Comparison of ENCODE assay signal across 9 mouse cellular contexts in genomic region chr8:11755873-11756272, GRCm38 (mm10). TPM values are rescaled to one million over a fixed set of nuclear protein-coding genes. Genes with fewer than 3 reads are reported as not detected.
DNase-seq lines count a peak whose midpoint lies in the region; ATAC-seq and TF ChIP-seq lines count a peak whose summit lies in the region.
"Had no signal": no experiment of that assay in that cellular context is flagged by ENCODE, and none has a peak within 500 bp of the region (broad histone marks: within the 10 kb centered on the region; RNA-seq: fewer than 3 reads in every experiment).

No protein-coding gene starts in this region.

- peaks cover 41% of the 10 kb centered on the region for H3K4me1 ChIP-seq in heart, embryonic 12.5 days (replicated peaks)
- H3K4me1 ChIP-seq in embryonic facial prominence, embryonic 11.5 days (ENCODE audit: control insufficient read depth, insufficient read depth, low read length), result no peaks in the 10 kb centered on the region; the same call in 1 of the 2 replicates

- peaks cover 20% of the 10 kb centered on the region for H3K79me3 ChIP-seq in C2C12 (ENCODE audit: low read depth)

- DNase-seq in heart, adult 18-20 months, result peak; percentile 74 to 86
- peak; percentile 86 for DNase-seq in adrenal gland, postnatal 14 days
- peak; percentile 76 for DNase-seq in embryonic facial prominence, embryonic 11.5 days (ENCODE audit: low spot score)
- peak; percentile 89 for DNase-seq in kidney, adult 9 months
- DNase-seq in lung, postnatal 10 days, result peak; percentile 85
- peak; percentile 27 to 66 for DNase-seq in spleen, postnatal 14 days (ENCODE audit: low spot score in 2 of 2)

- H3K4me3 ChIP-seq in heart, embryonic 12.5 days, result no peak overlapping the region
- H3K4me3 ChIP-seq in C2C12 (ENCODE audit: insufficient read depth, poor library complexity, severe bottlenecking), result no peak overlapping the region
- H3K4me3 ChIP-seq in embryonic facial prominence, embryonic 11.5 days (ENCODE audit: low read depth, low read length), result no peak overlapping the region
- H3K4me3 ChIP-seq: limb, embryonic 15.5 days had no signal

- H3K27ac ChIP-seq in heart, embryonic 12.5 days (ENCODE audit: poor library complexity, severe bottlenecking), result no peak overlapping the region
- no peak overlapping the region for H3K27ac ChIP-seq in embryonic facial prominence, embryonic 11.5 days (replicated peaks; ENCODE audit: low read depth, low read length)
- H3K27ac ChIP-seq: limb, embryonic 15.5 days had no signal

- no peaks in the 10 kb centered on the region for H3K36me3 ChIP-seq in heart, embryonic 12.5 days
- H3K36me3 ChIP-seq in C2C12 (ENCODE audit: control insufficient read depth, insufficient read depth), result no peaks in the 10 kb centered on the region
- no peaks in the 10 kb centered on the region for H3K36me3 ChIP-seq in embryonic facial prominence, embryonic 11.5 days (replicated peaks; ENCODE audit: control insufficient read depth, insufficient read depth, low read depth, low read length)
- H3K36me3 ChIP-seq: limb, embryonic 15.5 days had no signal

- no peak overlapping the region for H3K4me2 ChIP-seq in heart, embryonic 12.5 days
- no peak overlapping the region for H3K4me2 ChIP-seq in embryonic facial prominence, embryonic 11.5 days (ENCODE audit: low read depth, low read length)
- H3K4me2 ChIP-seq: limb, embryonic 15.5 days had no signal

- no peaks in the 10 kb centered on the region for H3K9me3 ChIP-seq in heart, embryonic 12.5 days (replicated peaks)
- no peaks in the 10 kb centered on the region for H3K9me3 ChIP-seq in embryonic facial prominence, embryonic 11.5 days (replicated peaks; ENCODE audit: control insufficient read depth, low read length)
- H3K9me3 ChIP-seq: limb, embryonic 15.5 days had no signal

- no peaks in the 10 kb centered on the region for H3K27me3 ChIP-seq in heart, embryonic 12.5 days (replicated peaks)
- H3K27me3 ChIP-seq in C2C12 (ENCODE audit: control insufficient read depth, insufficient read depth, insufficient read length), result peaks cover 26% of the 10 kb centered on the region
- H3K27me3 ChIP-seq in embryonic facial prominence, embryonic 11.5 days (ENCODE audit: control insufficient read depth, insufficient read depth, low read length), result no peaks in the 10 kb centered on the region
- H3K27me3 ChIP-seq: limb, embryonic 15.5 days had no signal

- H3K9ac ChIP-seq in heart, embryonic 12.5 days, result no peak overlapping the region
- H3K9ac ChIP-seq in embryonic facial prominence, embryonic 11.5 days (replicated peaks; ENCODE audit: low read length), result no peak overlapping the region
- H3K9ac ChIP-seq: limb, embryonic 15.5 days had no signal

- peaks cover 25% of the 10 kb centered on the region for H3K79me2 ChIP-seq in C2C12 (ENCODE audit: control insufficient read depth, insufficient read depth)

- no peak overlapping the region for H3ac ChIP-seq in C2C12 (ENCODE audit: control insufficient read depth, insufficient read length, low read depth)

- 17% methylated on average over 5 of the region's 5 CpGs for WGBS in heart, embryonic 12.5 days
- WGBS in embryonic facial prominence, embryonic 11.5 days, result 16% methylated on average over 5 of the region's 5 CpGs

- ATAC-seq in heart, embryonic 12.5 days (ENCODE audit: insufficient number of reproducible peaks, low FRiP score), result no peak
- no peak for ATAC-seq in embryonic facial prominence, embryonic 11.5 days (replicated peaks; ENCODE audit: insufficient number of reproducible peaks, low FRiP score, low TSS enrichment, low read depth)

- no peak for TF ChIP-seq CTCF in C2C12 (IDR thresholded peaks at IDR 0.05; ENCODE audit: control insufficient read depth, insufficient read depth, insufficient read length)

TF ChIP-seq in C2C12, 6 proteins besides CTCF, POLR2A, EP300 and RAD21:
- no peak for TF ChIP-seq MYOD1 (IDR thresholded peaks at IDR 0.05; ENCODE audit: control insufficient read depth, insufficient read length, low read depth)
- no peak for TF ChIP-seq FOSL1 (IDR thresholded peaks at IDR 0.05; ENCODE audit: insufficient read depth, low read length, poor library complexity, severe bottlenecking)
- no peak for TF ChIP-seq MAX (IDR thresholded peaks at IDR 0.05)
- TF ChIP-seq USF1 (IDR thresholded peaks at IDR 0.05; ENCODE audit: low read depth), result peak; percentile 74
- TF ChIP-seq MYOG (IDR thresholded peaks at IDR 0.05; ENCODE audit: control insufficient read depth, extremely low read depth, insufficient read length), result no peak

RNA-seq across cellular contexts. Expression of gene Arhgef7, which starts 28.4 kb away (rescaled TPM):
- 100 to 1,000 TPM in 1 of 2 experiments, 10 to 100 TPM in 1; 96.3 to 113 TPM for total RNA-seq in heart, adult 18-20 months (2021)
- 70.5 and 75.3 TPM in 2 replicates for polyA plus RNA-seq in heart, embryonic 12.5 days (2016; fragmentation: Nextera tagmentation; extraction: Ambion mirVana)
- polyA plus RNA-seq in C2C12 (2012; fragmentation: generic; extraction: Trizol), result 16.8 TPM
- total RNA-seq in adrenal gland, postnatal 14 days (2021), result 54.4 and 64.5 TPM in 2 replicates
- 43.3 and 45.5 TPM in 2 replicates for polyA plus RNA-seq in embryonic facial prominence, embryonic 11.5 days (2014; fragmentation: Nextera tagmentation; extraction: Ambion mirVana)

RNA-seq across cellular contexts. Expression of gene 1700016D06Rik, which starts 55.0 kb away (rescaled TPM):
- not detected for total RNA-seq in heart, adult 18-20 months (2021)
- not detected in 2 replicates for polyA plus RNA-seq in heart, embryonic 12.5 days (2016; fragmentation: Nextera tagmentation; extraction: Ambion mirVana)
- polyA plus RNA-seq in C2C12 (2012; fragmentation: generic; extraction: Trizol), result not detected
- total RNA-seq in adrenal gland, postnatal 14 days (2021), result not detected in 2 replicates
- not detected in 2 replicates for polyA plus RNA-seq in embryonic facial prominence, embryonic 11.5 days (2014; fragmentation: Nextera tagmentation; extraction: Ambion mirVana)
- polyA plus RNA-seq: limb, embryonic 15.5 days had no signal
